Mouse (Mus musculus) heart, embryonic 14.5 days (tissue): ENCODE data around the gene Mogat1. TPM values are rescaled to one million over a fixed set of nuclear protein-coding genes. Genes with fewer than 3 reads are reported as not detected.

Source experiments
- polyA plus RNA-seq: library from polyadenylated mRNA; unstranded; fragments of >200 nt; fragmentation: Nextera tagmentation; extraction: Ambion mirVana; gene quantifications from 2 replicates; pipeline ENCODE4 v1.2.1, GENCODE M21; 2014

Gene Mogat1
- polyA plus RNA-seq, 1 experiment from 2014 or later: not detected

Other genes with a start within 250 kb of the Mogat1 start
- 0.20 and 0.24 TPM in 2 replicates for gene Sgpp2, start 200.6 kb upstream of the Mogat1 start, polyA plus RNA-seq
- gene Farsb, start 22.1 kb upstream of the Mogat1 start, polyA plus RNA-seq: 98.3 and 101 TPM in 2 replicates
- gene BC035947, start 1.2 kb downstream of the Mogat1 start, polyA plus RNA-seq: not detected in 2 replicates
- 82.5 and 83.1 TPM in 2 replicates for gene Acsl3, start 146.8 kb downstream of the Mogat1 start, polyA plus RNA-seq
- gene Utp14b, start 147.0 kb downstream of the Mogat1 start, polyA plus RNA-seq: 2.7 and 2.8 TPM in 2 replicates